ENCODE assay signal across 20 mouse cellular contexts in the genomic region with DNA sequence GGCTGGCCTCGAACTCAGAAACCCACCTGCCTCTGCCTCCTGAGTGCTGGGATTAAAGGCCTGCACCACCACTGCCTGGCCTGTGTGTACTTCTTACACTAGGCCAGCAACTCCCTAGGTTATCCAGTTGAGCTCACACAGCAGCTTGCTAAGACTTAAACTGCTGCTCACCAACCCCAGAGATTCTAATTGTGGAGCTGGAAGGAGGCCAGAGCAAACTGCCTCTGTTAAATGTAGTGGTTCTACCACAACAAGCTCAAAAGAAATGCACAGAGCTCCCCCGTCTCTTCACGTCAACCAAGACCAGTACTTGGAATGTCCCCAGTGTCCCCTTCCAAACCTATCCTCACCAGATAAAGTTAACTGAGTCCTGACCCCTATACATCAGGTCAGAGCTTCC. TPM values are rescaled to one million over a fixed set of nuclear protein-coding genes. Genes with fewer than 3 reads are reported as not detected.
DNase-seq lines count a peak whose midpoint lies in the region; ATAC-seq lines count a peak whose summit lies in the region.
"Had no signal": no experiment of that assay in that cellular context is flagged by ENCODE, and none has a peak within 500 bp of the region (broad histone marks: within the 10 kb centered on the region; RNA-seq: fewer than 3 reads in every experiment).

No protein-coding gene starts in this region.

- DNase-seq in frontal cortex, postnatal 25 days (ENCODE audit: low spot score in 2 of 2): no peak
- DNase-seq in heart, postnatal 4 days: peak; percentile 24
- DNase-seq in heart, adult 8-10 months (ENCODE audit: low spot score): no peak
- peak; percentile 29 to 33 for DNase-seq in right cerebral cortex, postnatal 10 days (ENCODE audit: low spot score in 2 of 2)
- no peak for DNase-seq in right cerebral cortex, postnatal 4 days
- DNase-seq: adrenal gland, adult 8-10 months; adrenal gland, postnatal 25 days; cerebellum, adult 2 months; cerebellum, adult 9-11 months; cerebellum, postnatal 25 days; forebrain, postnatal 0 days; gastrocnemius, postnatal 10 days; gastrocnemius, postnatal 36 days; heart, postnatal 36 days had no signal

- peak; percentile 59 for ATAC-seq in frontal cortex, adult (ENCODE audit: low TSS enrichment)
- ATAC-seq: activated CD4-positive, CD25-positive, alpha-beta regulatory T cell, adult 4 months; forebrain, embryonic 14.5 days; forebrain, postnatal 0 days; hindbrain, postnatal 0 days; inflammation-experienced regulatory T-cells, adult 6 months; intestine, embryonic 16.5 days had no signal

RNA-seq across cellular contexts. Expression of gene Sumf1, which starts 11.2 kb away (rescaled TPM):
- total RNA-seq in heart, postnatal 4 days (2021): 10 to 100 TPM; 18.0 to 21.5 TPM
- 10 to 100 TPM; 11.5 to 13.4 (median 12.8) TPM for total RNA-seq in heart, adult 8-10 months (2022)

RNA-seq across cellular contexts. Expression of gene Itpr1, which starts 38.7 kb away (rescaled TPM):
- 10 to 100 TPM; 71.8 to 73.6 TPM for total RNA-seq in heart, postnatal 4 days (2021)
- 10 to 100 TPM; 33.9 to 36.9 (median 36.4) TPM for total RNA-seq in heart, adult 8-10 months (2022)

Comparison
In these comparisons a context has a peak if more than half of its experiments do, and no peak if none do; other contexts are left out.
1. DNase-seq: peak in heart, postnatal 4 days (single experiment) and right cerebral cortex, postnatal 10 days (2 of 2); none in frontal cortex, postnatal 25 days (0 of 2), heart, adult 8-10 months (single experiment) and right cerebral cortex, postnatal 4 days (single experiment).